Mouse (Mus musculus): ENCODE data around the gene Akr1c12. TPM values are rescaled to one million over a fixed set of nuclear protein-coding genes. Genes with fewer than 3 reads are reported as not detected.
A peak's percentile ranks its signal among the peaks of the same experiment; 100 is the strongest.
"Not testable (repeated sequence)": the region's sequence is repeated elsewhere in the genome, so short reads cannot be mapped to it uniquely, and the experiment has no call there.

The Akr1c12 gene
- polyA plus RNA-seq, 1 experiment, result 0.22 TPM

DNA sequence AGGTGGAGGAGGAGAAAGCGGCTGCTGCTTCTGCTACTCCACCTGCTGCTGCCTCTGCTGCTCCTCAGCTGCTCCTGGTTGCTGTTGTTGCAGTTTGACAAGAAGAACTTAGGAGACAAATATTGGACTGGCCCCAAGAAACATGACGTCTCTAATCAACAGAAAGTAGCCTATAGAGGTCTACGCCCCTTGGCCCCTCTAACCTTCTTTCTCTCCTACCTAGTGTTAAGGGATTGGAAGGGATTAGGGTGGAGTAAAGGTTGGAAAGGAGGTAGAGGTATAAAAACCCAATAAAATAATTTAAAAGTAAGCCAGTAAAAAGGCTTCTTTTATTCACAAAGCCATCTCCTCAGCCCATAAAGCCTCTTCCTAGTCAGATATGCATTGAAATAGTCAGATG is 14.6 kb downstream of the Akr1c12 start:
- no peak for TF ChIP-seq GATA1 (IDR thresholded peaks at IDR 0.05; ENCODE audit: borderline replicate concordance, low read length)
- TF ChIP-seq FLI1 (IDR thresholded peaks at IDR 0.05; ENCODE audit: low read length), result no peak
- no peaks in the 10 kb centered on the region for H3K9me3 ChIP-seq
- no peaks in the 10 kb centered on the region for H3K4me1 ChIP-seq
- H3K36me3 ChIP-seq (replicated peaks; ENCODE audit: low read length), result no peaks in the 10 kb centered on the region
- H3K27me3 ChIP-seq (replicated peaks), result no peaks in the 10 kb centered on the region
- H3K4me3 ChIP-seq (replicated peaks), result no peak overlapping the region

- Histone ChIP-seq H3K4me1 (no peaks in the 10 kb centered on the region), H3K27me3 (replicated peaks) (no peaks in the 10 kb centered on the region), H3K36me3 (replicated peaks; ENCODE audit: low read length) (no peaks in the 10 kb centered on the region), H3K4me3 (replicated peaks) (no peak overlapping the region), H3K9me3 (0 out of 2 replicates have a peak, but pooled peaks cover 3% of the 10 kb centered on the region)
- TF ChIP-seq FLI1 (IDR thresholded peaks at IDR 0.05; ENCODE audit: low read length), result no peak
Observed at GRCm38 (mm10) chr13:4257349-4257748, 21.9 kb downstream of the Akr1c12 start.

DNA sequence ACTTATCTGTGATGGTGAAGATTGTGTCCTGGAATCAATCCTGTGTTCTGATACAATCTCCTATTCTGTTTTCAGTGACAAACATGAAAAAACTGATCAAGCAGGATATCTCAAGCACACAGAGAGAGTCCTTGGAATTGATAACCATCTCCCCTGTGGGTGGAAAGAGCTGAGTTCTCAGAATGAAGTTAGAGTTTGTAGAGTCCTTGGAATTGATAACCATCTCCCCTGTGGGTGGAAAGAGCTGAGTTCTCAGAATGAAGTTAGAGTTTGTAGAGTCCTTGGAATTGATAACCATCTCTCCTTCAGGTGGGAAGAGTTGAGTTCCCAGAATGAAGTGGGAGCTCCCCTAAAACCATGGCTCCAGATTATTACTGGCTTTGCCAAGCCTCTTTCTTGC is 22.3 kb downstream of the Akr1c12 start:
- not testable (repeated sequence) for H3K27me3 ChIP-seq (replicated peaks); H3K36me3 ChIP-seq (replicated peaks; ENCODE audit: low read length); H3K4me1 ChIP-seq; H3K4me3 ChIP-seq (replicated peaks); H3K9me3 ChIP-seq

DNA sequence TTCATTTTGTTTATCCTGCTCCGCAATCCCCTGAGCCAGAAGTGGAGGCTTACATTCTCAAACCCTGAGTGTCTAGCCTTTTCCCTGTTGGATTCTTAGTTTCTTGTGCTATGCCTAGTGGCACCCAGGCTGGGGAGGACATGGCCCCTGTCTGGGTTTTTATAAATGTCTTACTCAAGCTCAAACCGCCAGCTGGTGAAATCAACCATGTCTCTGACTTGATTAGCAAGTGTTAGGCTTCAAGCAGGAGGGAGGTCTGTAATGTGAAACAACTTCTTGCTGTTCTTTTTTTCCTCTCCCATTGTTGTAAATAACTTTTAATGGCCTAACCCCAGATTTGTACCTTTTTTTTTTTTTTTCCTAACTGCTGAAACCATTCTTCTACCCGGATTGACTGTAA is 29.9 kb downstream of the Akr1c12 start:
- TF ChIP-seq GATA1 (IDR thresholded peaks at IDR 0.05; ENCODE audit: borderline replicate concordance, low read length) (no peak), FLI1 (IDR thresholded peaks at IDR 0.05; ENCODE audit: low read length) (no peak)
- H3K4me1 ChIP-seq, result 0 out of 2 replicates have a peak, but pooled peaks cover 2% of the 10 kb centered on the region
- no peaks in the 10 kb centered on the region for H3K36me3 ChIP-seq (replicated peaks; ENCODE audit: low read length)
- H3K9me3 ChIP-seq, result no peaks in the 10 kb centered on the region
- no peak overlapping the region for H3K4me3 ChIP-seq (replicated peaks)
- H3K27me3 ChIP-seq (replicated peaks), result no peaks in the 10 kb centered on the region

DNA sequence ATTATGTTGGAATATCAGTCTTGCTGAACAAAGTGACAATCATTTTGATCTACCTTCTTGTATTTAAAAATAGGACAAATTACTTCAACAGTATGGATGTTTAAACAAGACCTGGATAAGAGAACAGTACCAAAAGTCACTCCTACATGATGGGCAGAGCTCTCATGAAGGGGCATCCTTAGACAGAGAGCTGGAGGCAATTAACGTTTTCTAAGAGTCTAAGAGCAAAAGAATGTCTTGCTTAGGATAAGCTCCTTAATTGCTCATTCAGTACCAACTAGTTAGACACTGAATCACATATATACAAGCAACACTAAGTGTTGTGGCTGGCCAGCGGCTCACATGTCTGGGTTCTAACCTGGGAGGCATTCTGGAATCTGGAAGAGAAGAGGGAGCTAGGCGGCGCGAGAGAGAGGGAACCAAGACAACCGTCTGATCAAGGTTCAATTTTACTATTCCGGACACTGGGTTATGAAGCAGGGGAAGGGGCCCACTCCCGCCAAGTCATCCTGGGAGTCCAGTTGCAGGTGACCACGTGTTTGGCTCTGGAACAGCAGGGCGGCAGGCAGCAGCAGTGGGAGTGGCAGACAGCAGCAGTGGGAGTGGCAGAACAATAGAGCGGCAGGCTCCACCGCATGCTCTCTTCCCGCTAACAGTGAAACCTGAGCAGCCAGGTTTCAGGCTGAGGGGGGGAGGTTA is 34.2 kb downstream of the Akr1c12 start:
- Histone ChIP-seq H3K4me3 (replicated peaks) (peak overlapping the region; percentile 14), H3K9me3 (no peaks in the 10 kb centered on the region), H3K36me3 (replicated peaks; ENCODE audit: low read length) (no peaks in the 10 kb centered on the region), H3K27me3 (replicated peaks) (no peaks in the 10 kb centered on the region), H3K4me1 (0 out of 2 replicates have a peak, but pooled peaks cover 2% of the 10 kb centered on the region)
- TF ChIP-seq GATA1 (IDR thresholded peaks at IDR 0.05; ENCODE audit: borderline replicate concordance, low read length) (no peak), FLI1 (IDR thresholded peaks at IDR 0.05; ENCODE audit: low read length) (no peak)

GRCm38 (mm10) chr13:4233536-4234172 is 45.6 kb downstream of the Akr1c12 start:
- Histone ChIP-seq H3K27me3 (replicated peaks) (no peaks in the 10 kb centered on the region), H3K4me3 (replicated peaks) (no peak overlapping the region)
- TF ChIP-seq GATA1 (IDR thresholded peaks at IDR 0.05; ENCODE audit: borderline replicate concordance, low read length) (no peak), FLI1 (IDR thresholded peaks at IDR 0.05; ENCODE audit: low read length) (no peak)

GRCm38 (mm10) chr13:4233135-4233534 is 46.1 kb downstream of the Akr1c12 start:
- H3K4me3 ChIP-seq (replicated peaks), result no peak overlapping the region
- H3K9me3 ChIP-seq, result no peaks in the 10 kb centered on the region
- peaks cover 3% of the 10 kb centered on the region; the same call in 1 of the 2 replicates for H3K4me1 ChIP-seq
- no peaks in the 10 kb centered on the region for H3K27me3 ChIP-seq (replicated peaks)
- TF ChIP-seq GATA1 (IDR thresholded peaks at IDR 0.05; ENCODE audit: borderline replicate concordance, low read length) (no peak), FLI1 (IDR thresholded peaks at IDR 0.05; ENCODE audit: low read length) (no peak)
- H3K36me3 ChIP-seq (replicated peaks; ENCODE audit: low read length), result no peaks in the 10 kb centered on the region

More at GRCm38 (mm10) chr13:4233536-4234172, 45.6 kb downstream of the Akr1c12 start:
- Histone ChIP-seq H3K36me3 (replicated peaks; ENCODE audit: low read length) (no peaks in the 10 kb centered on the region), H3K4me1 (peaks cover under 1% of the 10 kb centered on the region; the same call in 1 of the 2 replicates), H3K9me3 (no peaks in the 10 kb centered on the region)

- Histone ChIP-seq H3K27me3 (replicated peaks) (no peaks in the 10 kb centered on the region), H3K9me3 (no peaks in the 10 kb centered on the region), H3K4me3 (replicated peaks) (no peak overlapping the region), H3K4me1 (peaks cover 3% of the 10 kb centered on the region; the same call in 1 of the 2 replicates), H3K36me3 (replicated peaks; ENCODE audit: low read length) (no peaks in the 10 kb centered on the region)
- TF ChIP-seq GATA1 (IDR thresholded peaks at IDR 0.05; ENCODE audit: borderline replicate concordance, low read length) (no peak), FLI1 (IDR thresholded peaks at IDR 0.05; ENCODE audit: low read length) (no peak)
Observed at GRCm38 (mm10) chr13:4230841-4231623, 48.2 kb downstream of the Akr1c12 start.

DNA sequence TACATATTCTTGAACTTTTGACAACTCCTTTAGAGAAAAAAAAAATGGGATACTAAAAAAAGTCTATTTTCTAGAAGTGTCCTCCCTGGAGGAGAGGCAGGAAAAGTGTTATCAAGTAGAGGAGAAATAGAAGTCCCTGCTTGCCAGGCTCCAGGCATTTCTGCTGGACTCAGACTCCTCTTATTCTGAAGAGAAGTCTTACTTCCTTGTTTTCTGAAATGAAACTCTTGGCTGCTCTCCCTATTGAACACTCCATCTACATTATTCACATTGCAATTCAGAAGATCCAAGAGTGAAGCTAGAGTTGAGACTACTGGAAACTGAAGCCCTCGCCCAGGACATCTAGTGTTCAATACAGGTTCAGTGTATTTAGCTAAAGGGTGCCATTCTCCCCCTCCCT is 50.8 kb downstream of the Akr1c12 start, which contains the start of gene Akr1c19:
Gene Akr1c19 (plus strand): TSS at position 260 of the 400 bp plus-strand sequence.
- Histone ChIP-seq H3K27me3 (replicated peaks) (no peaks in the 10 kb centered on the region), H3K4me3 (replicated peaks) (peak within 1 kb of the TSS; percentile 53), H3K9me3 (no peaks in the 10 kb centered on the region), H3K36me3 (replicated peaks; ENCODE audit: low read length) (no peaks in the 10 kb centered on the region), H3K4me1 (peaks cover 3% of the 10 kb centered on the region; the same call in 1 of the 2 replicates)
- no peak for TF ChIP-seq GATA1 (IDR thresholded peaks at IDR 0.05; ENCODE audit: borderline replicate concordance, low read length)
- no peak for TF ChIP-seq FLI1 (IDR thresholded peaks at IDR 0.05; ENCODE audit: low read length)

Other genes with a start within 250 kb of the Akr1c12 start
- gene Akr1c14, start 230.4 kb downstream of the Akr1c12 start, polyA plus RNA-seq (2012; ENCODE audit: insufficient read depth, low replicate concordance), result not detected in 2 replicates
- gene Akr1c18, start 128.8 kb downstream of the Akr1c12 start, polyA plus RNA-seq (2012; ENCODE audit: insufficient read depth, low replicate concordance), result not detected in 2 replicates
- gene Akr1c13, start 88.3 kb downstream of the Akr1c12 start, polyA plus RNA-seq (2012; ENCODE audit: insufficient read depth, low replicate concordance), result 4.7 TPM in 1 of 2 replicates, not detected in the other
- gene Akr1c19, start 50.7 kb downstream of the Akr1c12 start, polyA plus RNA-seq (2012; ENCODE audit: insufficient read depth, low replicate concordance), result not detected in 2 replicates
- not detected in 2 replicates for gene Akr1c6, start 154.9 kb upstream of the Akr1c12 start, polyA plus RNA-seq (2012; ENCODE audit: insufficient read depth, low replicate concordance)
- gene Akr1c20, start 243.9 kb upstream of the Akr1c12 start, polyA plus RNA-seq (2012; ENCODE audit: insufficient read depth, low replicate concordance), result not detected in 2 replicates

Measured in megakaryocyte, embryonic 14.5 days (primary cell).